Mouse (Mus musculus) stomach, embryonic 16.5 days (tissue): ENCODE measurements at regions not wholly inside any gene's neighbourhood (a gene's known extent, or its start where the extent isn't known, plus 50 kb on each side); places are given as distances from the start of the nearest gene placed in this dataset.
A peak's percentile ranks its signal among the peaks of the same experiment; 100 is the strongest.

Experiments
- ATAC-seq: fragments of 200-750 bp; cut with Nextera tagmentation; 2 replicates; pipeline ENCODE4 v1.8.0; 2017; ENCODE audit warnings: moderate number of reproducible peaks, moderate TSS enrichment; ENCODE audit not compliant: insufficient read depth, low FRiP score
- H3K27ac ChIP-seq: fragments of 300-500 bp; sonication (generic); 2 replicates; pipeline ENCODE4 v1.5.1; 2014; ENCODE audit warnings: low read length
- H3K27me3 ChIP-seq: fragments of 300-500 bp; sonication (generic); 2 replicates; pipeline ENCODE4 v1.6.1; 2014; ENCODE audit warnings: low read length, control low read depth, mixed read lengths; ENCODE audit not compliant: control insufficient read depth, insufficient read depth
- H3K36me3 ChIP-seq: fragments of 300-500 bp; sonication (generic); 2 replicates; pipeline ENCODE4 v1.6.1; 2014; ENCODE audit warnings: low read length; ENCODE audit not compliant: control insufficient read depth, insufficient read depth
- H3K4me1 ChIP-seq: fragments of 300-500 bp; sonication (generic); 2 replicates; pipeline ENCODE4 v1.6.1; 2014; ENCODE audit warnings: low read length, control low read depth, mixed read lengths; ENCODE audit not compliant: control insufficient read depth, insufficient read depth
- H3K4me2 ChIP-seq: fragments of 300-500 bp; sonication (generic); 2 replicates; pipeline ENCODE4 v1.6.1; 2014; ENCODE audit warnings: low read depth, low read length, mixed read lengths
- H3K4me3 ChIP-seq: fragments of 300-500 bp; sonication (generic); replicated peaks from 2 replicates; pipeline ENCODE4 v1.5.1; 2014; ENCODE audit warnings: mild to moderate bottlenecking, low read length
- H3K9ac ChIP-seq: fragments of 300-500 bp; sonication (generic); 2 replicates; pipeline ENCODE4 v1.6.1; 2014; ENCODE audit warnings: low read length
- H3K9me3 ChIP-seq: fragments of 300-500 bp; sonication (generic); replicated peaks from 2 replicates; pipeline ENCODE4 v1.6.1; 2016; ENCODE audit warnings: low read length, control low read depth; ENCODE audit not compliant: control insufficient read depth
- WGBS: fragments of 180-500 bp; shearing (Covaris S2); extraction: QIAGEN DNeasy Blood & Tissue Kit; methylation state at CpG from one replicate; pipeline ENCODE4 v1.1.7; 2014; 5-methylcytosine and 5-hydroxymethylcytosine counted together

- no peak overlapping the region for H3K9ac ChIP-seq
- H3K27ac ChIP-seq = no peak overlapping the region
- no peaks in the 10 kb centered on the region for H3K27me3 ChIP-seq
- 86% methylated on average over 3 of the region's 3 CpGs for WGBS
- H3K4me3 ChIP-seq = no peak overlapping the region
- no peaks in the 10 kb centered on the region for H3K9me3 ChIP-seq
- H3K4me2 ChIP-seq = no peak overlapping the region
- H3K36me3 ChIP-seq = no peaks in the 10 kb centered on the region
- no peaks in the 10 kb centered on the region for H3K4me1 ChIP-seq
- no peak for ATAC-seq
Observed at GRCm38 (mm10) chr1:47854372-47854771, 961.7 kb upstream of the Slc39a10 start.

- no peak for ATAC-seq
Observed at GRCm38 (mm10) chr1:47853911-47854310, 961.3 kb upstream of the Slc39a10 start.

GRCm38 (mm10) chr1:47840811-47841210 lies 948.2 kb upstream of the Slc39a10 start:
- Histone ChIP-seq H3K9ac (no peak overlapping the region), H3K4me3 (no peak overlapping the region), H3K4me2 (no peak overlapping the region), H3K36me3 (no peaks in the 10 kb centered on the region), H3K27ac (no peak overlapping the region), H3K27me3 (no peaks in the 10 kb centered on the region), H3K9me3 (no peaks in the 10 kb centered on the region), H3K4me1 (no peaks in the 10 kb centered on the region)
- no peak for ATAC-seq
- 49% methylated on average over 2 of the region's 2 CpGs for WGBS

More at GRCm38 (mm10) chr1:47853911-47854310, 961.3 kb upstream of the Slc39a10 start:
- H3K4me2 ChIP-seq = 0 out of 2 replicates have a peak overlapping the region, but pooled peaks have one; percentile 9
- H3K9ac ChIP-seq = no peak overlapping the region
- no peaks in the 10 kb centered on the region for H3K9me3 ChIP-seq
- no peaks in the 10 kb centered on the region for H3K27me3 ChIP-seq
- no peaks in the 10 kb centered on the region for H3K36me3 ChIP-seq
- no peak overlapping the region for H3K27ac ChIP-seq
- H3K4me3 ChIP-seq = no peak overlapping the region
- no peaks in the 10 kb centered on the region for H3K4me1 ChIP-seq
- 71% methylated on average over 4 of the region's 4 CpGs for WGBS

GRCm38 (mm10) chr1:47834072-47834471 lies 941.4 kb upstream of the Slc39a10 start:
- H3K27me3 ChIP-seq = no peaks in the 10 kb centered on the region
- no peak overlapping the region for H3K27ac ChIP-seq
- no peak overlapping the region for H3K4me2 ChIP-seq
- H3K4me3 ChIP-seq = no peak overlapping the region
- H3K9ac ChIP-seq = no peak overlapping the region
- H3K9me3 ChIP-seq = no peaks in the 10 kb centered on the region
- ATAC-seq = no peak
- H3K4me1 ChIP-seq = no peaks in the 10 kb centered on the region
- H3K36me3 ChIP-seq = no peaks in the 10 kb centered on the region

GRCm38 (mm10) chr1:47827206-47827605 lies 934.6 kb upstream of the Slc39a10 start:
- Histone ChIP-seq H3K36me3 (no peaks in the 10 kb centered on the region), H3K4me3 (no peak overlapping the region), H3K27me3 (no peaks in the 10 kb centered on the region), H3K4me2 (no peak overlapping the region), H3K4me1 (no peaks in the 10 kb centered on the region), H3K27ac (no peak overlapping the region), H3K9me3 (no peaks in the 10 kb centered on the region), H3K9ac (no peak overlapping the region)
- ATAC-seq = no peak
- WGBS = 84% methylated on average over 6 of the region's 6 CpGs

GRCm38 (mm10) chr1:47809508-47809907 lies 916.9 kb upstream of the Slc39a10 start:
- H3K9me3 ChIP-seq = no peaks in the 10 kb centered on the region
- no peaks in the 10 kb centered on the region for H3K4me1 ChIP-seq
- 30% methylated on average over 7 of the region's 7 CpGs for WGBS
- H3K27ac ChIP-seq = no peak overlapping the region
- no peak overlapping the region for H3K4me3 ChIP-seq
- H3K36me3 ChIP-seq = no peaks in the 10 kb centered on the region
- H3K4me2 ChIP-seq = no peak overlapping the region
- no peaks in the 10 kb centered on the region for H3K27me3 ChIP-seq
- ATAC-seq = no peak
- no peak overlapping the region for H3K9ac ChIP-seq

GRCm38 (mm10) chr1:47794763-47795162 lies 902.1 kb upstream of the Slc39a10 start:
- Histone ChIP-seq H3K9me3 (no peaks in the 10 kb centered on the region), H3K27ac (no peak overlapping the region), H3K4me2 (no peak overlapping the region), H3K27me3 (no peaks in the 10 kb centered on the region), H3K4me1 (no peaks in the 10 kb centered on the region), H3K4me3 (no peak overlapping the region), H3K36me3 (no peaks in the 10 kb centered on the region), H3K9ac (no peak overlapping the region)
- 48% methylated on average over 3 of the region's 3 CpGs for WGBS
- no peak for ATAC-seq
